Mouse (Mus musculus) layer of hippocampus, postnatal 36 days (tissue): Measurements from ENCODE around the gene Dop1b. TPM values are rescaled to one million over a fixed set of nuclear protein-coding genes. Genes with fewer than 3 reads are reported as not detected.
"Not testable (repeated sequence)": the region's sequence is repeated elsewhere in the genome, so short reads cannot be mapped to it uniquely, and the experiment has no call there.

Source experiments
- DNase-seq, 2 experiments: peaks; one replicate each; pipeline ENCODE4 v3.0.0; 2022
- total RNA-seq, 2 experiments: library from RNA; stranded (reverse); gene quantifications; 2 replicates each; pipeline ENCODE4 v1.2.3; 2021

The Dop1b gene
- total RNA-seq = 100 to 1,000 TPM; 104 to 114 TPM

DNA sequence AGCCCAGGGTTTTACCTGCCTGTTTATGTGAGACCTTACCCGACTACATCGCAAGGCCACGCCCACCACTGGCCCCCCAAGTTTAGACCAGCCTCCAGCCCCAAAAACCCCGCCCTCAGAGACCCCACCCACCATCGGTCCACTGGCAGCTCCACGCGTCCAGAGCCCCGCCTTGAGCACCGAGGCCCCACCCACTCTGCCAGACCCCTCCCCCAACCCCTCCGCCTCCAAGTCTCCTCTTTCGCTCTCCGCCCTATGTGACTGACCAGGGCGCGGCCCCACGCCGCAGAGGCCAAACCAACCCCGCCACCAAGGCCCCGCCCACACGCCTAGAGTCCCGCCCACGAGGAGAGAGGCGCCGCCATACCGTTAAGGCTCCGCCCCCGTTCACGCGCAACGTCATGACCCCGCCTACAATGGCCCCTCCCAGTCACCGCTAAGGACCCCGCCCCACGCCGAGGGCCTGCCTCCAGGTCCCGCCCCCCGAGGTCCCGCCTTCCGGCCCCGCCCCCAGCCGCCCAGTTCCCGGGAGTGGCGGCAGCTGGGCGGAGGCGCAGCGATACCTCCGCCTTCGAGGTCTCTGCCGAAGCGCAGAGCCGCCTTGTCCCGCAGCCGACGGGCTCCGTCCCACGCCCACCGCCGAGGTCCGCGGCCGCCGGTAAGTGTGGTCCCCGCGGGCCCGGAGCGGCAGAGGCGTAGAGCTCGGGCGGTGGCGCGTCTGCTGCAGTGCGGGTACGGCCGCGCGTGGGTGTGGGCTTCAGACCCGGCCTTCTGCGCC is at the start of gene Dop1b:
Gene Dop1b (plus strand): TSS at position 494 of the 778 bp plus-strand sequence.
- peak; percentile 98 for DNase-seq

DNA sequence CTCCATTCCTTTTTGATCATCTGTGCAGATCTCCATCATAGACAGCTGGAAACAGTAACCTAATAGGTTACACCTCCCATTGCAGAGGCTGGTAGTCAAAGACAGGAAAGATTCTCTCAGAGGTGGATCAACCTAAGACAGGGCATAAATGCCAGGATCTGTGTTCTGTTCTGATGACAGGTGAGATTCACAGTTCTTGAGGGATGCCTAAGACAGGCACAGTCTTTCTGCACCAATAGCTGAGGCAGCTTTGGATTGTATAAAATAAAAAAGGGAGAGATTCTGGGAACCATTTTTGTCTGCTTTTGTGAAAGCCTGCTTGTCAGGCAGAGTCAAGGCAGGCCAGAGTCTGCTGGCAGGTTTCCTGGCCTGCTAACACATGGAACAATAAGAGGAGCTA is 43.7 kb upstream of the Dop1b start:
- no peak for DNase-seq

DNA sequence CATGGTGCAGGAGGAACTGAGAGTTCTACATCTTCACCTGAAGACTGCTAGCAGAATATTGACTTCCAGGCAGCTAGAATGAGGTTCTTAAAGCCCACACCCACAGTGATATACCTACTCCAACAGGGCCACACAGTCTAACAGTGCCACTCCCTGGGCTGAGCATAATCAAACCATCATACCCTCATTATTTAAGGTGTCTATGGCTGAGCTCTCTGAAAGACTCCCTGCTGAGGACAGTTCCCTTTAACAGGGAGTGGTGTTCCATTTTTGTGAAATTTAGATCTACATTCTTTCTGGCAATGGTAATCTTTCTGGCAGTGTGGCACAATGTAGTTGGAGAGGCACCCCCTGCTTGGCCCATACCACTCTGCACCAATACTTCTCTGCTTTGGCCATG is 42.2 kb upstream of the Dop1b start:
- no peak for DNase-seq

DNA sequence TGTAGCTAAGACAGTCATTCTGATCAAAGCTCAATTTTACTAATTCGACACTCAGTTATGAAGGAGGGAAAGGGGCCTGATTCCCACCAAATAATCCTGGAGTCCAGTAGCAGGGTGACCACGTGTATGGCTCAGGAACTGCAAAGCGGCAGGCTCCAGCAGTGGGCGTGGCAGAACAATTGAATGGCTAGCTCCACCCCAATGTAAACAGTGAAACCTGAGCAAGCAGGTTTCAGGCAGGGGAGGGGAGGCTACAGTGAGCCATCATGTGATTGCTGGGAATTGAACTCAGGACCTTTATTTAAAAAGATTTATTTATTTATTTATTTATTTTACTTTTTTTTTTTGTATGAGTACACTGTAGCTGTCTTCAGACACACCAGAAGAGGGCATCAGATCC is 41.2 kb upstream of the Dop1b start:
- DNase-seq = not testable (repeated sequence)

DNA sequence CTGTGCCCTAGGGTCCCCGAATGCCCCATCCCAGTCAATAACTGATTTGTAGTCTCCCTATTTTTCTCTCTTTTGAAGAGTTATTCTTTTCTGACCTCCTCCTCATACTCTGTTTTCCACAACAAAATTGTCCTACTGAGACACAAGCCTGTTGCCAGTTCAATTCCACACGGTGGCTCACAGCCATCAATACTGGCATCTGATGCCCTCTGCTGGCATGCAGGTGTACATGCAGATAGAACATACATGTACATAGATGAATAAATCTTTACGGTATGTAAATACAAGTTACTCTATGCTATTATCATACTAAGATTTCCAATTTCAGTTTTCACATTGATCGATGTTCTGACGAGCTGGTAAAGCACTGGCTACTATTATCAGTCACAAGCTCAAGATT is 40.6 kb upstream of the Dop1b start:
- DNase-seq = no peak

DNA sequence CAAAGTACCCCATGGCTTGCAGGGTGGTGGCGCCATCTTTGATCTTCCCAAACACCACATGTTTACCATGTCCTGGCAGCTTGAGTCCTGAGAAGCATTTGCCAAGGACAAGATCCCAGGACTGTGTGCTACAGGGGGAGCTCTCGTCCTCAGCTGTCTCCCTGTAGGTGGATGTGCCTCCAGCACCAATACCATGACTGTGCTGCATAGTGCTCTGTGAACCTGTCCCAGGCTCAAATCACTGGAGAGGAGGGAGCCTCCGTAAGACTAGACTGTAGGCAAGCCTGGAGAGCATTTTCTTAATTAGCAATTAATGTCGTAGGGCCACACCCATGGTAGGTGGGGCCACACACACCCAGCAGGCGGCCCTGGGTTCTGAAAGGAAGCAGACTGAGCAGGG is 35.3 kb upstream of the Dop1b start:
- DNase-seq = no peak

DNA sequence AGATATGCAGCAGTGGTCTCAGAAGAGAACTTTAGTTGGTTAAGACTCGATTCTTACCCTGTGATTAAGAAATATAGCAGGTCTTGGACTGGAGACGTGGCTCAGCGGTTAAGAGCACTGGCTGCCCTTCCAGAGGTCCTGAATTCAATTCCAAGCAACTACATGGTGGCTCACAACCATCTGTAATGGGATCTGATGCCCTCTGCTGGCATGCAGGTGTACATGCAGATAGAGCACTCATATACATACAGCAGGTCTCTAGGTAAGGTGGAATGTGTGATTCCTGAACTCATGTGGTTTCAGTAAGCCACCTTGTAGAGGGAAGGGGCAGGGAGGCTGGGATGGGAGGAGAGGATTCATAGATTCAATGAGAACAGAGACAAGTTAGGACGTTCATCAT is 33.5 kb upstream of the Dop1b start:
- DNase-seq = no peak

- DNase-seq = peak in 1 of 2 experiments; percentile 14
Observed at GRCm38 (mm10) chr16:93679165-93679564, 32.5 kb upstream of the Dop1b start.

DNA sequence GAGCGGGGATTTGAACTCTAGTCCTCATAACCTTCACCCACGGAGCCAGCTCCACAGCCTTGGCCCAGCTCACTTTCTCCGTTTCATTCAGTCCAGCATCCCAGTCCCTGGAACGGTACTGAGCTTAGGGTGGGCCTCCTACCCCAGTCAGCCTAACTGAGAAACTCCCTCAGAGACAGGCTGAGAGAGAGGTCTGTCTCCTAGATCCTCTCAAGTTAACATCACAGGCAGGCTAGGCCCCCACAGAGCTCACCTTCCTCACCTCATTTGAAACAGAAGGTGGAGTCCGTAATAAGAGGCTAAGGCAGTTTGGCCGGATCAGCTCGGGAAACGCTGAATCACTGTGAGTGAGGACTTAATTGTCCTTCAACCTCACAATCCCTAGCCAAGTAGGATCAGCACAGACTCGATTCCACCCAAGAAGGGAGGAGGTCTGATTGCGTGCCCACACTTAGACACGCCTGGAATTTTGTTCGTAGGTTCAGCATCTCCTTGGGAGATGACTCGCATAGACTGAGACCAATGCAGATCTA is 29.5 kb upstream of the Dop1b start:
- DNase-seq = no peak

DNA sequence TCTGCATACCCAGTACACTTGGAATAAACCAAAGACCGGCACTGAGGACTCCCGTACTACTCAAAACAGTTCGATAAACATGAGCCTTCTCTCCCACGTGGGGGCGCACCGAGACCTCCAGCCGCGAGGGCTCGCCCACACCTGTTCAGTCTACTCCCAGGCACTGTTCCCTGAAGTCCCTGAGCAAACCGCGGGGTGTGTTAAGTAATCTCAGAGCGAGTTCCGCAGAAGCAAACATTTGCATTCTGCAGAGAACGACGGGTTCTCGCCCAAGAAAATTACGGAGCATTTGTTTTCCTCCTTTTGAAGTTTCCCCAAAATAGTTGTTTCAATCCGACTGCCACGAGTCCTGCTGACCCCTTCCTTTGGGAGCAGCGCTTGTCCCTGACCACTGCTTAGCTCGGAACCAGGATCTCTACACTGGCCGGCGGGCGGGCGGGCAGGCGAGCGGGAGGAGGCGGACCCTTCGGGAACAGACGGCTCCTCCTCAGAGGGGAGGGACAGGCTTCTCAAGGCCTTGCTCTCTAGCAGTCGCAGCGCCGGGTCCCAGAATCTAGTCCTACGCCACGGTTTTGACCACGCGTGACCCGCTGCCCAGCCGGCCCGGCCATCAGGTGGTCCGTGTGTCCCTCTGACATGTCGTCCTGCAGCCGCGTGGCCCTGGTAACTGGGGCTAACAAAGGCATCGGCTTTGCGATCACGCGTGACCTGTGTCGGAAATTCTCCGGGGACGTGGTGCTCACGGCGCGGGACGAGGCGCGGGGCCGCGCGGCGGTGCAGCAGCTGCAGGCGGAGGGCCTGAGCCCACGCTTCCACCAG is 28.8 kb upstream of the Dop1b start, which contains the start of gene Cbr3:
Gene Cbr3 (plus strand): TSS at position 527 of the 819 bp plus-strand sequence.
- DNase-seq = peak; percentile 72 to 73

- DNase-seq = peak; percentile 25 to 49
Observed at GRCm38 (mm10) chr16:93683508-93684236, 28.0 kb upstream of the Dop1b start.

DNA sequence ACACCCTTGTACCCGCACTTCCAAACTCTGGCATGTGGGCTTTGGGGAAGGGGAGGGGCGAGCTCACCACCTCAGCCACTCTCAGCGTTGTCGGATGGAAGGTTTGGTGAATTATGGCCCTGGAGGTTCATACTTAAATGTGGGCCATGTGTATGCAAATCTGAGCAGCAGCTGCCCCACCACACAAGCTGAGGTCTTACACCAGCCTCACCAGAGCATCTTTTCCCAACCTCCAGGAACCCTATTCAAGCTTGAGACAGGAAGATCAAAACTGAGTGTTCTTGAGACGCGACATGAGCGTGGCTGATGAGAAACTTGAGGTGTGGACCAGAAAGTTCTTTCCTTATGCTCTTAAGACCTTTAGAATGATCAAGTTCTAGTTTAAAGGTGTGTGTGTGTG is 27.3 kb upstream of the Dop1b start:
- no peak for DNase-seq

DNA sequence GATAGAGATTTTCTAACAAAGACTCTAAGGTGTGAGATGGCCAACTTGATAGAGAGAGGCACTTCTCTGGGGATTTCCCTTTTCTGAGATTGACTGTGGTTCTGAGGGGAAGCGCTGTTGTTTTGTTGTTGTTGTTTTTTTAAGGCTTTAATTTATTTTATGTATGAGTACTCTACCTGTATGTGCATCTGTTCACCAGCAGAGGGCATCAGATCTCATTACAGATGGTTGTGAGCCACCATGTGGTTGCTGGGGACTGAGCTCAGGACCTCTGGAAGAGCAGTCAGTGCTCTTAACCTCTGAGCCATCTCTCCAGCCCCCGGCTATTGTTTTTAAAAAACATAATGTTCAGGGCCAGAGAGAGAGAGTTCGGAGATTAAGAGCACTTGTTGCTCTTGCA is 25.9 kb upstream of the Dop1b start:
- DNase-seq = not testable (repeated sequence)

DNA sequence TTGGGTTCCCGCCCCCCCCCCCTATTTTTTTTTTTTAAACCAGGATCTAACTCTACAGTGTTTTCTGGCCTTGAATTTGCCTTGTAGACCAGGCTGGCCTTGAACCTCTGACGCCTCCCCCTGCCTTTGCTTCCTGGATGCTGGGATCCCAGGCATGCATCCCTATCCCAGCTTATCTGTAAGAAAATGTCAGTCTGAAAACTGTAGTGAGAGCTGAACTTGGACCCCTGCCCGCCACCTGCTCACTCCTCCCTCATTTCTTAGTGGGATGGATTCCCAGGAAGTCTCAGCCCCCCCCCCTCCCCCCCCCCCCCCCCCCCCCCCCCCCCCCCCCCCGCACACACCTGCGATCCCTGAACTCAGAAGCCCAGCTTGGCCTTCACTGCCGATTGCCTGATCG is 25.3 kb upstream of the Dop1b start:
- no peak for DNase-seq

DNA sequence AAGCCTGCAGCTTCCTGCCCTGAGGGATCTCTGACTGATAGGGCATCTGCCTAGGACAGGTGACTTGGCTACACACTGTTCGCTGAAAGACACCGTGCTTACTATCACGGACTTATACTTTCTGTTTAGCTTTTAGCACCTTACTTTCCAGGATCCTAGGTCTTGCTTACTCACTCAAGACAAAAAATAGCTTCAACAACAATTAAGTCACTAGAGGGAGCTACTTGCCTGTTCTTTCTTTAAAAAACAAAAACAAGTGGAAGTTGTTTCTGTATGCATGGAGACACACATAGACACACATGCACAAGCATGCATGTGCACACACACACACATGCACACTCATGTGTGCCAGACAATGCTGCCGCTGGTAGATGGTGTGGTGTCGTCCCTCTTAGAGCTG is 24.8 kb upstream of the Dop1b start:
- DNase-seq = no peak

GRCm38 (mm10) chr16:93691206-93691841 is 20.4 kb upstream of the Dop1b start:
- DNase-seq = no peak

DNA sequence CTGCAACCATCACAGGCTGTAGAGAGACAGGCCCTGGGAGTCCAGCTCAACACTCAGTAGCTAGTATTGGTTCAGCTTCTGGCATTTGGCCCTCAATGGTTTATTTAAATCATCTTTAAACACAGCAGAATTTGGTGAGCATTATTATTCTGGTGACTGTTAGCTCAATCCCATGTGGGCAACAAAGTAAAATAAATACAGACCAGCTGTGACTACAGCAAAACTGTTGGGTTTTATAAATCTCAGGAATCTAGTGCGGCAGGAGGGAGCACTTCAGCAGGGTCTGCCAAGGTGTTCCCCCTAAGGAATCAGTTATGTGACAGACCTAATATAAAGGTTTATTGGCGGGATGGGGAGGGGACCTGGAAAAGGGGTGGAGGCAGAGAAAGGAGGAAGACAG is 19.0 kb upstream of the Dop1b start:
- no peak for DNase-seq

GRCm38 (mm10) chr16:93707116-93707515 is 4.6 kb upstream of the Dop1b start:
- no peak for DNase-seq

DNA sequence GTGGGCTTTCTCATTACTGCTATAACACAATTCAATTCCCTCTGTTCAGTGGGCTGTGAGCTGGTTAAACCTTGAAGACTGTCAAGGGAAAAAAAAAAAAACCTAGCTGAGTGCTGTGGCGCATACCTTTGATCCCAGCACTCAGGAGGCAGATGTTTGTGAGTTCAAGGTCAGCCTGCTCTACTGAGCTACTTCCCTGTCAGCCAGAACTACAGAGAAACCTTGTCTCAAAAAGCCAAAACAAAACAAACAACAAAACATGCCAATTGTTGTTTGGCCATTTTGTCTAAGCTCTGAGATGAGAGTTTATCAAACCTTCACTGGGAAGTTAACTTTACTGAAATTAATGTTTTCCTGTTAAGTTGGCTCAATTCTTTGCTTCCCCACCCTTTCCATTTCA is 2.5 kb upstream of the Dop1b start:
- no peak for DNase-seq

DNA sequence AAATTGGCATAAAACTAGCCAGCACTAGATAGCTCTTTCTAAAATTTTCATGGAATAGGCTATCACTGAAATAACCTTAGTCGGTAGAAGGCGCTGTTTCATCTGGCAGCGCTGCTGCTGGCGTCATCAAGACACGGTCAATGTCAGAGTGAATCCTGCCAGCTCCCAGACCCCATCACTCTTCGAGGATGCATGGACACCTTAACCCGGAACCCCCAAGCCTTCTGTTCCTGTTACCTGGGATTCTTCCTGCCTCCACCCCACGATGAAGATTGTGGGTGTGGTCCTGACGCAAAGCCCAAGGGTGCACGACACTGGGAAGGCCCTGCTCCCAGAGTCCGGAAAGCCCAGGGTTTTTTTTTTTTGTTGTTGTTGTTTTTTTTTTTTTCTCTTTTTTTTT is 780 bp upstream of the Dop1b start:
- DNase-seq = peak; percentile 70 to 72

- no peak for DNase-seq
Observed at GRCm38 (mm10) chr16:93712189-93712885, 633 bp downstream of the Dop1b start.

- DNase-seq = no peak
Observed at GRCm38 (mm10) chr16:93712966-93713365, 1.3 kb downstream of the Dop1b start.
